Mouse (Mus musculus) ovary, postnatal 14 days (tissue): ENCODE measurements around the gene Tenm2.

Experiments used
- DNase-seq: peaks from one replicate; pipeline ENCODE4 v3.0.0; 2022; ENCODE audit warnings: low spot score

Tenm2 gene

DNA sequence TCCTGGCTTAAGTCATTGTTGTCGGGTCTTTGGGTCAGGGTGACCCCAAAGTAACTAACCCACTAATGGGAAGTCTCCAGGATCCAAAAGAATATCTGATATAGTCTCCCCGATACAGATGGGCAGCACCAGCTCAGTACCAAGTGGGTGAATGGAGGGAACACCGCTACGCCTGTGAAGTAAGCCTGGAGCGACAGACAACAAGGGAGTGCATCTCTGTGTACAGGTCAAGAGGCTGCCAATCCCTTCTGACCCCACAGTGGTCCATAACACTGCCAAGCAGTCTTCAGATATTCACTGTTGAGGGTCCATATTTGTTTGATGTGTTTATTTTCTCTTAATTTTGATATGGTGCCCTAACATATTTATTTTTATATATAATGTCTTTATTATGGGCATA lies 754.7 kb downstream of the Tenm2 start:
- DNase-seq: no peak

DNA sequence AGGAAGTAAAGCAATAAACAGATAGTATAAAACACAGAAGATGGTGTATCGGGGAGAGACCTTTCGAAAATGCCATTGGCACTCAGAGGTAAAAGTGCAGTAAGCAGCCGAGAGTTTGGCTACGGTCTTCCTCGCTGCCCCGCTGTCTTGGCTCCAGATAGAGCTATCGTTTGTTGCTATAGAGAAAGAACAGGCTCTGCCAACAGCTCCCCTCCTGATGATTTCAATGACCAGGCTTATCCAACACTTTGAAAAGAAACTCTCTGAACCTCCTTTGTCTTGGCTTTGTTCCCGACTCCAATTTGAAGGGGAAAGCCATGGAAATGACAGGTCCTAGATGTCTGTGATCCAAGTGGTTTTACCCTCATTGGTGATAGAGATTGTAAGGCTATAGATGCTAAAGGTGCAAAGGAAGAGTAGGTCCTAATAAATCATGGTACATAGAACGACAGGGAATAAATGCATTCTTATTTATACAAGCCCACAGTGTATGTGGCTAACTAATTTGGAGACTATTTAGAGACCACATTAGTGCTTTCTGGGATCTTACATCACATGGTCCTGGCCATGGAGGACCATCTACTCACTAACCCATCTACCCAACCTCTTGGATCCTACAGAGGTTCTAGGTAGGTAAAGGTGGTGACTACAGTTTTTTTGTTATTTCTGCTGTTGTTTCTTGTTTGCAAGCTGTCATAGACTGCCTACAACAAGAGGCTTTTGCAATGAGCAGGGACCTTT lies 765.8 kb downstream of the Tenm2 start:
- no peak for DNase-seq

DNA sequence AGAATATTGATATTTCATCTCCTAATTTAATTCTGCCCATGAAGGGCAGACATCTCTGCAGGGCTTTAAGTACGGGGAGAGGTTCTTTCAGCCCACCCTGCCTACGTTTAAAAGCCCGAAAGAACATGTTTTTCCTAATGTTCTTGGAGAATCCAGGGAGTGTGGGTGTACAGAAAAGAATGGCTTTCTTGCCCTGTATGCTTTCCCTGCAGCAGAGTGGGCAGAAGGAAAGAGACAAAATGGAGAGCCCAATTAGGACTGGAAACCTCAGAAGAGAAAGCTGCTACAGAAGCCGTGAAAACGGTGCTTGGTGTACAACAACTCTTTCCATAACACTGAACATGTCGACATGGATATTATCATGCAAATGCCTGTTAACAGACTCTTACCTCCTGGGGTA lies 777.3 kb downstream of the Tenm2 start:
- DNase-seq: no peak

DNA sequence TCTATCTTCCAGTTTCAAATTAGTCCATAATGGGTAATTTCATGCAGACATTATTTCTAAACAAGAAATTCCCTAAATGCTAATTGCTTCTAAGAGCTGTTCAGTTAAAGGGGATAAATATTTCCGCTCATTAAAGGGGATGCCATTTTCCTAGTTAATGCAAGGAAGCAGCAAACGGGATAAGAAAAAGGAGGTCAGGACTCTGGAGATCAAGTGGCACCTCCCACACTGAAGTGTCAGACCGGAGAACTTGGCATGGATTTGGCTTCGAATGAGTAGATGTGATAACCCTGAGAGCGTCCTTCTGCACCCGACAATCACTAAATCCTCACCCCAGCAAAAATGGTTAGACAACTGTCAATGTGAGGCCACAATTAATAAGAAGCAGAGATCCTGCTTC lies 781.7 kb downstream of the Tenm2 start:
- no peak for DNase-seq

DNA sequence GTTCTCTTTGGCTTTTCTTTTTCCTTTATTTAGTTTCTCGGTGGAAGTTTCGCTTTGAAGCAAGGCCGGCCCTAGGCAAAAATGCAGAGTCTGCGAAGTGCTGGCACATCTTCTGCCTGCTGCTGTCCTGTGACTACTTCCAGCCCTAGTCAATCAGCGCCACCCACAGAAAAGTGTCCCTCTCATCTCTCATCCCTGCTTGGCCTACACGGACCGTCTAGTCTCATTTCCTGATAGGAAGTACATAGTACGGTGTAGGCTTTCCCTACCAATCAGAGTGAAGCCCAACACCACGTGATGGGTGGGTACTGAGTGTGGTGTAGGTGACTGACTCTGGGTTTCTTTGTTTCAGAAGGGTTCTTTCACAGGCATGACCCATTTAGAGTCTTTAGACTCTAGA lies 783.3 kb downstream of the Tenm2 start:
- no peak for DNase-seq

DNA sequence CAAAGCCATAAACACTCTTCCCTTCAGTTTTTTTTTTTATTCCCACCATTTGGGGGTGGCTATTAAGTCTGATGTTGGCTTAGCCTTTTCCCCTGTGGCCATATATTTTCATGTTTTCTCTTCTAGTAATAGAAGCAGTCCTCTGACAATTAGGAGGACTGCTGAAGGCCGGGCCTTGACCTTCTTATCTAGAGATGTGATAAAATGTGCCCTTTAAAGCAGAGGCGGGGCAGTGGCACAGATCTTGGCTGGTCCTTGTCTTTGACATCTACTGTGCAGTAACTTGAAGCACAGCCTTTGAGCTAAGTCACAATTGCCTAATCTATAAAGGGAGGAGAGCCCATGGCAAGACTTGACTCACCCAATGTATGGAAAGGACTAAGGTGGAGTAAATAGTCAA lies 789.4 kb downstream of the Tenm2 start:
- DNase-seq: no peak

DNA sequence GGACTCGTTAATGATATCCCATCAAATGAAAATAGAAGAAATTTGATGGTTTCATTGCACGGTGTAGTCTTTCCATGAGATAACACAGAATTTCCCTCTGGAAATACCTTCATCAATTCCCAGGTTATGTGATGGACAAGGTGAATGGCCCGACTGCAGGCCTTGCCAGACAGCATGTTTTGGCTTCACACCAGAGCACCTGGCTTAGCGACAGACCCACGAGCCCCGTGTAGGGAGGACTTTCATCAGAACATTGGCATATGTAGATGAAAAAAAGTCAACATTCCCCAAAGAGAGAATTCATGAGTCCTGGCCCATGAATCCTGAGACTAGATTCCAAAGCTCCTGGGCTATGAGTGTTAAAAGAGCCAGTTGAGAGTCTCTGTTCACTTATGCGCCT lies 791.9 kb downstream of the Tenm2 start:
- no peak for DNase-seq

DNA sequence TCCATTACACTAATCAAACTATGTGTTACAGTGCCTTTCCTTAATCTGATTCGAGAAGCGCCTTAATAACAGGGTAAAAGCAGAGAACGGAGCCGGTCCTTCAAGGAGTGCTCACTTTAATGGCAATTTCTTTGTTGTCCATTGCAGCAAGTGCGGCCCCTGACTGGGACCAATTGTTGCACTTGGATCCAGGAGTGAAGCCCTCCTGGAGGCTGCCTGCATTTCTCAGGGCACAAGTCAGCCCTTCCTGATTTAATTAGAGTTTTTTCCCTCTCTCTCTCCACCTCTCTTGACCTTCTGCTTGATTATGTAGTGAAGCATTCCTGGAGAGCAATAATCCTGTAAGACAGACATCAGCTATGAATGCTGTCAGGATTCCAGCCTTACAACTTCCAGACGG lies 794.0 kb downstream of the Tenm2 start:
- DNase-seq: no peak

DNA sequence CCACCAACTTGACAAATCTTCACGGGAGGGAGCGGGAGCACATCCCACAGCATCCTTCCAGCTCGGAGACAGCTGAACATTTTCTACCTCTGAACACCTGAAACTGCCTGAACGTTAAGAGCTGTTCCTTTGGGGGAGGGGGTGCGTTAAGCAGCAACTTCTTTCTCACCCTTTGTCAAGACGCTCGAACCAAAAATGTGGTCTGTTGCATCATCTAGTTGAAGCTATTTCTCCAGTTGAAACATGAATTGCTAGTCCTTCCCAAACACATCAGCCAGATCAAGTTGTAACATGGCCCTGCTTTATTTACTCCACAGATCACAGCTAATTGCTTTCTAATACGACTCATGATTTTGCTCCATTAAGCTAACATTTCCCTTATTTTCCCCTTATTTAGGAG lies 799.5 kb downstream of the Tenm2 start:
- DNase-seq: no peak

DNA sequence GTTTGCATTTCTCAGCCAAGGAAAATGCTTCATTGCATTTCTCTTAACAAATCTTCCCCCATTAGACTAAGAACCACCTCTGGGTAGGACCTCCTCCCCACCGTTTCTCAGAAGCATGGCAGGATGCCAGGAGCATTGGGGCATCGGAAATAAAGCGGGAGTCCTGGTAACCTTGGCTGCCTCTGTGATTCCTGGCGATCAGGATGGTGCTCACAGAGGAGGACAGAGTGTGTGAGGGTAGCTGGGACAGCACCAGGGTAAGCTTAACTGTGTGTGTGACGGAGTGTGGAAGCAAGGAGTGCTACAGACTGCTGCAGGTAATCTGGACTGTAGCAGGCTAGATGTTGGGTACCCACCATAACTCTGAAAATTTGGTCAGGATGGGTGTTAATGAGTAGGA lies 806.8 kb downstream of the Tenm2 start:
- DNase-seq: no peak

DNA sequence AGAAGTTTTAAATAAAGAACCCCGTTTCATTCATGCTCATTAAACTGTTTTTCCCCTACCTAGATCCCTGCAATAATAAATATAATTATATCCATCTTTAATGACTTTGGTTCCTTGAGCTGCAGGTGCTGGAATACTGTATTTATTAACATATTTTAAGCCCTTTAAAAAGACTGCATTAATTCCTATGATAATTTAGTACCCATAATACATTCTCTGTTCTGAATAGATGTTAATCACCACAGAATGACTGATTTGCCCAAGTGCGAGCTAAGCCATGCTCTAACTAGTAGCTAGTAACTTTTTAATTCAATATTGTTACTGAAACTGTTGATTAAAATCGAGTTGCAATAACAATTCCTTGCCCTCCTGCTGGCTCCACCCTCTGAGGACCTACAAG lies 810.8 kb downstream of the Tenm2 start:
- DNase-seq: no peak

DNA sequence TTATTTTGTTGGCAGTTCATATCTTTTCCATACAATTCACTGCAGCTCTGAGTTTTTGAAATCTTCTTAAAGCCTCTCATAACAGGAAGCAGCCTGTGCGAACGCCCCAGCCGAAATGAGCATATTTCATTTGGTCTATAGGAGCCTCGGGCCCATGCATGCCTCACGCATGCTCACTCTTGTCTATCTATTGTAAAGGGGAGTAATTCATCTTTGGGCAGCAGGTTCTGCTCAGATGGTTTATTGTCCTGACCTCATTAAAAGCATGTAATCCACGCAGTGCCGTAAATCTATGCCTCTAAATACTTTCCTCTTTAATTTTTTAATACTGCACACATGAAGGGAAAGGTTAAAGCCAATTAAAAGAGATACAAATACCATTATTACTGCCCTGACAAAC lies 815.7 kb downstream of the Tenm2 start:
- DNase-seq: no peak

DNA sequence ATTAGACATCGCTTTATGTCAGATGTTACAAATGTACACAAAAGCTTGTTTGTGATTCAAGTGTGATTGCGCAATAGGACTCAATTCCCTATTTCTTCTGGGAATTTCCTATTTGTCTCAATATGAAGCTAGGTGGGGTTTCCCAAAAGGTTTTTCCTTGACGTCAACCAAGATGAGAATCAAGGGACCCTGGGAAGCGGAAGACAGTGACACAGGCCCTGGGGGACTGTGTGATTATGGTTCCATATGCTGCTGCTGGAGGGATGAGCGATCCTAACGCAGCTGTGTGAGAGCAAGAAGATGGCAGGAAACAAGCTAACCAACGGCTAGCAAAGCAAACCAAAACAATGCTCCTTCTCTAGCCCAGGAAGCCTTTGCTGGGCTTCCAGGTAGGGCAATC lies 820.5 kb downstream of the Tenm2 start:
- DNase-seq: no peak

DNA sequence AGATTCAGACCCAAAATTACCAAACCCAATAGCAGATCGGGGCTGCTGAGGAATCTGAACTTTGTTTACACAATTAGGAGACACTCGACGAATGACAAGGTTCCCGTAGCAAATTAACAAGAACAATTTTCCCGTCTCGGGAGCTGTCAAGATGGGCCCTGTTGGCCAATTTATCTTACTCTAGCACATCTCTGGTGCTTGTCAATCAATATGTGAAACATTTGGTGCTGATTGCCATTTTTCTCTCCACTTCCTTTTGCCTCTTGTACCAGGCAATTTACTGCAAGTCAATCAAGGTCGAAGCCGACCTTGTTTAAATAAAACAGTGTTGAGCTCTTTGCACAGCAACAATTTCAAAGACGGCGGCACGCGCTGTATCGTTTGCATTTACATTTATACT lies 824.9 kb downstream of the Tenm2 start:
- no peak for DNase-seq

DNA sequence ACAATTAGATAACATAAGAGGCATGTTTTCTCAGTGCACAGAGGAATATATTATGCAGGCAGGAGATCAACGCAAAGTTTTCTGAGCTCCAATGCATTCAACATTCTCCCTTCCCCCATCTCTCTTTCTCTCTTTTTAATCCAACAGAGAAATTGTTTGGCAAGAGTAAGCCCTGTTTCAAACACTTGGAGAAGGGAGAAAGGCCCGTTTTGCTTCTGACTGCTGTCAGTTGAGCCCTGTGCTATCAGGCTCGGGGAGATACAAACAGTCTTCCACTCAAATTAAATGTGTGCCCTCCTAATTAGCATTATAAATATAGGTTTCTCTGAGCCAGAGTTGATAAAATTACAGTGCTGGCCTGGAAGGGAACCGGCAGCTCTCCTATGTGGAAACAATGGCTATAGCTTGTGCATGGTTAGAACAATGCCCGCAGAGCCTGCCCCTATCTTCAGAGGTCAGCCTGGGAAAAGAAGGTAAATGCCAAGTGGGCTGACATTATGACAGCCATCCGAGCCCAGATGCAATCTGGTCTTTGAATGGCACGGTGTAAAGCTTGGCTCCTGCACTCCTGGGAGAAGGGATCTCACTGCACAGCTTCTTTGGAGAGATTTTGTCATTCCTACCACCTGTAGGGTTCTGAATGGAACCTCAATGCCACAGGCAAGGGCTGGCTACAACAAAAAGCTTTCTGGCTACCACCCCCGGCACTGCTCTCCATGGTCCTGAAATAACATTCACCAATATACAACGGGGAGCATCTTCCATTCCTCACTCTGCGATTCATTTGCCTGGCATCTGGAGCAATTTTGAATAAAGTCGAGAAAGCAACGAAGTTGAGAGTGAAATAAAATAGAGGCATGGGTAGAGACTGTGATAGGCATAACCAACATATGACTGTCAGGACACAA lies 839.7 kb downstream of the Tenm2 start:
- DNase-seq: peak; percentile 7

DNA sequence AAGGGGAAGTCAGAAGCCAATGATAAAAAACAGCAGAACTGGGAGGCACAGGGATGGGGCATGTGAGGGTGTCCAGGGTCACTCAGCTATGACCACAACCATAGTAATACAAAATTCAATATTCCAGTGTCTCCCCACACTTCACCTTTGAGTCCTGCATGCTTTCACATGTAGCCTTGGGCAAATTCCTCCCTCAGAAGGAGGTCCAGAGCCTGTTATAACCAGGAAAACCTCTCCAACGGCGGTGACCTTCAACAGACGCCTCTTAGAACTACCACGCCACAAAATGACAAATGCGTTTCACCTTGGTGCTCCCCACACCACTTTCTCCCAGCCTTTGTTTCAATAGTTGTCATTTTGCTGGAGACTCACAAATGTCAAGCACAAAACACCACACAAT lies 851.1 kb downstream of the Tenm2 start:
- no peak for DNase-seq

DNA sequence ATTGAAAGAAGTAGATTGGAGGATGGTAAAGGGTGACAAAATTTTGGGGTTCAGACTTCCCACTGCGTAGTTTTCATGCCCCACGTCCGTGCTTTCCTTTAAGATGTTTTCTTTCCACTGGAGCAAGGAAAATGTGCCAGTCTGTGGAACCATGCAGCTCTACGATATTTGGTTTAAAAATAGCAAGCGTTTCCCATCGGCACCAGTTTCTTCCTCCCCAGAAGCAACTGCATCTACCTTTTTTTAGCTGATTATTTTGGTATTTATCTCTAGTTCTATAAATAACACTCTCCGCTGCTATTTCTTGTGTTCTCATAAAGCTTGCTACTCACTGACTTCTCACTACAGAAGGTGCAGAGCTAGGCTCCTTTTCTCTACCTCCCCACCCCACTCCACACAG lies 864.0 kb downstream of the Tenm2 start:
- DNase-seq: no peak

DNA sequence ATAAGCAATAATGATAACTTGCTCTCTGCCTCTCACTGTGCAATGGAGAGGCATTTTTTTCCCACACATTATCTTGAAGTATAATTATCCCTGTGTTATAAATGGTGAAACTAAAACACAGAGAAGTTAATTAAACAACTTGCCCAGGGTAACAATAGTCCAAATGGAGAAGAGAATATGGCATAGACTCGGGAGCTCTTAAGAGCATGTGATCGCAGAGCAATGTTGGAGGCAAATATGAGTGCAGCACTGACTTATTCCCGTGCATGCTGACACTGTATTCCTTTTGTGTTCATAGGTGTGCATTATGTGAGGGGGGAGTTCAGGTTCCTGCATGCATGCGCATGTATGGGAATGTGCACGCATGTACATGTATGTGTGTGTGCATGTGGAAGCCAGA lies 870.7 kb downstream of the Tenm2 start:
- no peak for DNase-seq

DNA sequence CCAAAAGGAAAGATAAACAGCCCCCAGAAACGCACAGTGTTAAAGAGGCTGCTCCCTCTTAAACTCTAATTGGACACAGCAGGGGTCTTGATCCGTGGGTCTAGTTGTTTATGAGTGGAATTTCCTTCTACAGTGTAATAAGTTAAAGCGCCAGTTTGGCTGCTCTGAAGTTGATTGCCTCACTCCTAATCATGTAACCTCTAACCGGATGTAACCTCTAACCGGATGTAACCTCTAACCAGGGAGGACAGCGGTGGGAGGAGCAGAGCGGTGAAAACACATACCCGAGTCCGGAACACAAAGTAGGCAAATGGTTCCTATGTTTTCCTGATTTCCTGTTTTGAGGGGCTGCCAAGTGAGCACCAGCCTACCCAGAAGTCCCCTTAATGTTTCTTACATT lies 871.3 kb downstream of the Tenm2 start:
- no peak for DNase-seq

DNA sequence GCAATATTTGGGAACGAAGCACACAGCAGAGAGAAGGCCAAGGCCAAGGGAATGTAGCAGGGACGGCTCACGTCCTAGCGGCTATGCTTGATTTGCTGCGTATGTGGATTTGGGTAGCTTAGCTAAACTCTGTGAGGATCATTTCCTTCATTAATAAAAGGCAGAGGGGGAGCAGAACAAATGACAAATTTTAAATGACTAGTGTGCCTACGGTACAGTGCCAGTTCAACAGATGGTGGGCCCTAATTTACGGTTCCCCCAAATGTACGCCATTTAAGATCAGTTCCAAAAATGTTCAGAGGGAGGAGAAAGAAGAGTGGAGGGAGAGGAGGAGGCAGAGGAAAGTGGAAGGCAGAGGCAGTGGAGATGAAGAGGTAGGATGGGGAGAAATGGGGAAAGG lies 873.2 kb downstream of the Tenm2 start:
- DNase-seq: no peak

DNA sequence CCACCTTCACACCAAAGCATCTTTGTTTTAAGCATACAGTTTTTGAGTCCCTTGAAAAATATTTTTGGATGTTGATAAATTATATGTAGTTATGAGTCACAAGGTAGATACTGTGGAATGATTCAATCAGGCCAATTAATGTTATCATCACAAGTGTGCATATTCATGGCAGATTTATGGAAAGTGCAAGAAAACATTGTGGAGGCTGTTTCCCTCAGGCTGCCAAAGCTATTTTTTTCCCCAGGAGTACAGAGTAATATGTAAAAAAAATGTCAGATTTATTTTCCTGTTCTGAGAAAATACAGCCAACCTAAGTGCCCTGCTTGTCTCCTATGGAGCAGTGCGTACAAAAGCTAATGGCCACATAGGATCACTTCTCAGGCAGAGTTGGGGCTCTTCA lies 882.5 kb downstream of the Tenm2 start:
- DNase-seq: no peak

DNA sequence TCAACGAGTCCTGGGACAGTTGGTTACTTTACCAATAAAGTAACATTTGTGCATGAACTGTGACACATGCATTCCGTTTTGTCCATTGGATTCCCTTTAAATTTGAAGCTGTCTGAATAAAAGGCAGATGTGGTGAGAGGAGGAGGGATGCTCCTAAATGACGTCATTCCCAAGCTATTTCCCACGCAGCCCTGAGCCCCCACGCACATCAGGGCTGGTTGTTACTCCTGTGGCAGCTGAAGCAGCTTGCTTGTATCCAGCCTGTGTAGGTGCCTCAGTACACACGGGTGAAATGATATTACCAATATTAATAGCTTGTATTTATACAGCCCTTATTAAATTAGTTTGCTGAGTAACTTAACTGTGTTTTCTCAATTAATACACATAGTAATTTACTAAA lies 884.0 kb downstream of the Tenm2 start:
- no peak for DNase-seq

DNA sequence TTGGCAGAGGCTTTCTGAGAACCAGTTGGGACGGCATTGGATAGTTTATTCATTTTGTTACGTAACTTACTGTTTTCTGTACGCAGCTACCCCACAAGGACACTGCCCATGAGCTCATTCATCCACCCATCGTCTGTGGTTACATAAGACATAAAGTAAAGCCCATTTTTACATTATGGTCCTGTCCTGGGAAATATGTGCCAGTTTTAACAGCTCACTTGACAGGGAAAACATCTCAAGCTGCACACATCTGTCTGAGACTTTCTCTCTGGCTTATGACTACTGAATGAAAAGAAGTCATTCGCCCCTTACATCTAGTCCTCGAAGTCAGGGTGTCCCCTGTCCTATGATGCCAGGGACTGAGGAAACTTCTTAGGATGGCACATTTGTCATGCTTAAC lies 884.4 kb downstream of the Tenm2 start:
- no peak for DNase-seq

DNA sequence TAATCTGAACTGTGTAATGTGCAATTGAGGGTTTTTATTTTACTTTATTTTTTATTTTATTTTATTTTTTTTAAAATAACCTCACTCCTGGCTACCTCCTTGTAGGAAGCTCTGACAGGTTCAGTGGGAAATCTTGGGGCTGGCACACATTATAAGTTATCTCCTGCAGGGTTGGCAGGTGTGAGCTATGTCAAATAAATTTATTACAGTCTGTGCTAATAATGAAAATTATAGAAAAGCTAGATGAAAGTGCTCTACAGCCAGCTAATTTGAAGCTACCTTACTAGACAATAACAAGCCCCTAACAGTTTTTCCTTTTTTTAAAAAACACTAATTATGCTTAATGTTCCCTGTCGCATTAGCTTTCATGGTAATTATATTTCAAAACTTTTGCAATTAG lies 885.5 kb downstream of the Tenm2 start:
- no peak for DNase-seq
